Mouse (Mus musculus) myocyte (in vitro differentiated cells): Measurements from ENCODE around the gene Camta1. TPM values are rescaled to one million over a fixed set of nuclear protein-coding genes. Genes with fewer than 3 reads are reported as not detected.

Experiments
- H3K27me3 ChIP-seq: one replicate; pipeline ENCODE4 v1.6.1; 2011; ENCODE audit not compliant: control insufficient read depth, insufficient read depth, insufficient read length
- H3K36me3 ChIP-seq: one replicate; pipeline ENCODE4 v1.6.1; 2011; ENCODE audit not compliant: control insufficient read depth, insufficient read depth
- H3K4me2 ChIP-seq: one replicate; pipeline ENCODE4 v1.6.1; 2011; ENCODE audit warnings: low read depth, control low read depth
- H3K4me3 ChIP-seq: one replicate; pipeline ENCODE4 v1.5.1; 2011; ENCODE audit warnings: mild to moderate bottlenecking, control low read depth, moderate library complexity
- H3K79me2 ChIP-seq: one replicate; pipeline ENCODE4 v1.6.1; 2011; ENCODE audit not compliant: control insufficient read depth, insufficient read depth
- H3ac ChIP-seq: one replicate; pipeline ENCODE4 v1.6.1; 2011; ENCODE audit not compliant: control insufficient read depth, insufficient read length
- CEBPB ChIP-seq: IDR thresholded peaks from 2 replicates; pipeline ENCODE4 v1.6.1; 2011; ENCODE audit warnings: mild to moderate bottlenecking, moderate library complexity; ENCODE audit not compliant: poor library complexity, insufficient read depth, severe bottlenecking
- E2F4 ChIP-seq: IDR thresholded peaks from one replicate; pipeline ENCODE4 v1.6.1; 2011; ENCODE audit warnings: mild to moderate bottlenecking, control low read depth, moderate library complexity; ENCODE audit not compliant: insufficient read depth
- MAX ChIP-seq: IDR thresholded peaks from one replicate; pipeline ENCODE4 v1.6.1; 2011; ENCODE audit warnings: low read depth, mild to moderate bottlenecking, control low read depth
- MYOD1 ChIP-seq, 3 experiments: IDR thresholded peaks; one replicate each; pipeline ENCODE4 v1.6.1; 2011; ENCODE audit warnings: control low read depth in 2 of 3, low read depth in 2 of 3, mild to moderate bottlenecking in 2 of 3, moderate library complexity in 1 of 3; ENCODE audit not compliant: insufficient read length in 2 of 3, control insufficient read depth in 1 of 3
- MYOG ChIP-seq, 3 experiments: IDR thresholded peaks; one replicate each; pipeline ENCODE4 v1.6.1; 2011; ENCODE audit warnings: control low read depth in 2 of 3, low read depth in 2 of 3, mild to moderate bottlenecking in 2 of 3; ENCODE audit not compliant: insufficient read length in 2 of 3, control insufficient read depth in 1 of 3, insufficient read depth in 1 of 3
- POLR2A ChIP-seq: IDR thresholded peaks from one replicate; pipeline ENCODE4 v1.6.1; 2011; ENCODE audit warnings: low read depth, mild to moderate bottlenecking, control low read depth, moderate library complexity; ENCODE audit not compliant: insufficient read length
- POLR2AphosphoS2 ChIP-seq: IDR thresholded peaks from one replicate; pipeline ENCODE4 v1.6.1; 2011; ENCODE audit warnings: low read depth, control low read depth; ENCODE audit not compliant: insufficient read length
- REST ChIP-seq: IDR thresholded peaks from one replicate; pipeline ENCODE4 v1.6.1; 2011; ENCODE audit warnings: mild to moderate bottlenecking, control low read depth, moderate library complexity; ENCODE audit not compliant: insufficient read depth, insufficient read length
- SRF ChIP-seq: IDR thresholded peaks from one replicate; pipeline ENCODE4 v1.6.1; 2011; ENCODE audit warnings: low read depth; ENCODE audit not compliant: control insufficient read depth, insufficient read length
- TCF12 ChIP-seq: IDR thresholded peaks from one replicate; pipeline ENCODE4 v1.6.1; 2011; ENCODE audit warnings: mild to moderate bottlenecking, control low read depth; ENCODE audit not compliant: poor library complexity, insufficient read depth, severe bottlenecking
- TCF3 ChIP-seq: IDR thresholded peaks from one replicate; pipeline ENCODE4 v1.6.1; 2011; ENCODE audit warnings: low read depth, control low read depth; ENCODE audit not compliant: insufficient read length
- USF1 ChIP-seq: IDR thresholded peaks from one replicate; pipeline ENCODE4 v1.6.1; 2011; ENCODE audit warnings: low read depth, mild to moderate bottlenecking, control low read depth, moderate library complexity
- polyA plus RNA-seq: library from polyadenylated mRNA; unstranded; fragments of >200 nt; fragmentation: generic; extraction: Trizol; gene quantifications from one replicate; pipeline ENCODE4 v1.2.1, GENCODE M21; 2012; ENCODE audit warnings: missing spikeins

Gene Camta1
- polyA plus RNA-seq, 1 experiment, result 40.6 TPM

GRCm38 (mm10) chr4:151194715-151195097 lies 667.0 kb downstream of the Camta1 start:
- Histone ChIP-seq H3K4me3 (no peak overlapping the region), H3K36me3 (no peaks in the 10 kb centered on the region), H3ac (no peak overlapping the region), H3K4me2 (no peak overlapping the region), H3K79me2 (no peaks in the 10 kb centered on the region), H3K27me3 (peaks cover 4% of the 10 kb centered on the region)
- TF ChIP-seq POLR2A, result no peak
- TF ChIP-seq TCF12, result no peak
- no peak for TF ChIP-seq E2F4
- TF ChIP-seq CEBPB, result no peak
- TF ChIP-seq MYOG (IDR thresholded peaks at IDR 0.05; ENCODE audit: control insufficient read depth in 1 of 3, insufficient read depth in 1 of 3, insufficient read length in 2 of 3, low read depth in 2 of 3), result no peak
- no peak for TF ChIP-seq POLR2AphosphoS2
- TF ChIP-seq USF1, result no peak
- TF ChIP-seq TCF3, result no peak

- Histone ChIP-seq H3K36me3 (no peaks in the 10 kb centered on the region), H3K79me2 (no peaks in the 10 kb centered on the region), H3K27me3 (peaks cover 4% of the 10 kb centered on the region), H3K4me2 (no peak overlapping the region), H3K4me3 (no peak overlapping the region), H3ac (no peak overlapping the region)
- no peak for TF ChIP-seq SRF
These were observed 667.5 kb downstream of the Camta1 start for GRCm38 (mm10) chr4:151194030-151194714.

- Histone ChIP-seq H3K4me2 (no peak overlapping the region), H3K4me3 (no peak overlapping the region), H3K79me2 (no peaks in the 10 kb centered on the region), H3ac (no peak overlapping the region), H3K36me3 (no peaks in the 10 kb centered on the region), H3K27me3 (no peaks in the 10 kb centered on the region)
- TF ChIP-seq POLR2AphosphoS2, result no peak
- peak; percentile 76 for TF ChIP-seq REST
These were observed 675.2 kb downstream of the Camta1 start for GRCm38 (mm10) chr4:151186447-151186846.

- Histone ChIP-seq H3K4me3 (no peak overlapping the region), H3ac (no peak overlapping the region), H3K27me3 (no peaks in the 10 kb centered on the region), H3K79me2 (no peaks in the 10 kb centered on the region), H3K4me2 (no peak overlapping the region), H3K36me3 (no peaks in the 10 kb centered on the region)
- TF ChIP-seq TCF3 (no peak), USF1 (no peak), REST (peak; percentile 78), MAX (no peak), E2F4 (no peak), MYOD1 (IDR thresholded peaks at IDR 0.05; ENCODE audit: control insufficient read depth in 1 of 3, insufficient read length in 2 of 3, low read depth in 2 of 3) (no peak)
These were observed 675.9 kb downstream of the Camta1 start for GRCm38 (mm10) chr4:151185750-151186149.

GRCm38 (mm10) chr4:151180394-151180902 lies 681.2 kb downstream of the Camta1 start:
- no peak overlapping the region for H3K4me2 ChIP-seq

More at GRCm38 (mm10) chr4:151180394-151180902, 681.2 kb downstream of the Camta1 start:
- no peak overlapping the region for H3K4me3 ChIP-seq
- peaks cover 19% of the 10 kb centered on the region for H3K27me3 ChIP-seq
- H3K36me3 ChIP-seq, result no peaks in the 10 kb centered on the region
- no peaks in the 10 kb centered on the region for H3K79me2 ChIP-seq
- TF ChIP-seq MYOG (IDR thresholded peaks at IDR 0.05; ENCODE audit: control insufficient read depth in 1 of 3, insufficient read depth in 1 of 3, insufficient read length in 2 of 3, low read depth in 2 of 3), result no peak
- no peak for TF ChIP-seq REST
- no peak for TF ChIP-seq CEBPB
- no peak for TF ChIP-seq SRF
- no peak for TF ChIP-seq POLR2AphosphoS2
- no peak for TF ChIP-seq TCF3
- TF ChIP-seq POLR2A, result no peak
- no peak for TF ChIP-seq MYOD1 (IDR thresholded peaks at IDR 0.05; ENCODE audit: control insufficient read depth in 1 of 3, insufficient read length in 2 of 3, low read depth in 2 of 3)
- TF ChIP-seq USF1, result no peak
- TF ChIP-seq MAX, result no peak
- no peak for TF ChIP-seq E2F4
- TF ChIP-seq TCF12, result no peak
- no peak overlapping the region for H3ac ChIP-seq
